Mouse (Mus musculus) cortical plate, adult 2 months (tissue): ENCODE results near the gene Agpat3.

Experiments
- CTCF ChIP-seq: fragments of 200-500 bp; IDR thresholded peaks from 2 replicates; pipeline ENCODE4 v1.5.1; 2011; ENCODE audit warnings: mild to moderate bottlenecking, control low read depth, low read length; ENCODE audit not compliant: insufficient read depth; ENCODE audit errors: extremely low read depth
- POLR2A ChIP-seq: fragments of 200-500 bp; IDR thresholded peaks from 2 replicates; pipeline ENCODE4 v1.6.1; 2011; ENCODE audit warnings: mild to moderate bottlenecking, low read length, control low read depth; ENCODE audit not compliant: insufficient read depth; ENCODE audit errors: extremely low read depth

DNA sequence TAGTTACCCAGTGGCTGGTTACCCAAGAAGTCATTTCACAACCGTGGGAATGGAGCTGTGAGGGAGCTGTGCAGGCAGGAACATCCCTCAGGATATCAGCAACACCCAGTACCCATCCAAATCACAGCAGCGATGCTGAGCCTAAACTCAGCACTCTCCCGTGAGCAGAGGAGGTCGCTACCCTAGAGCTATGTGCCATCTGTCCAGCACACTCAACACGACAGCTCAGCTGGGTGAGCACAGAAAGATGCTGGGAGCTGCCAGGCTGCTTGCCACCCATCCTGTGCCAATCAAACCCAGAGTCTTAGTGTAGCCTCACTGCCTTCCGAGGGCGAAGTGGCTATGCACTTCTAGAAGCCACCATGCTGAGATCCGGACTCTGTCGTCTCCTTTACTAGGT lies 32.3 kb downstream of the Agpat3 start:
- no peak for TF ChIP-seq CTCF
- TF ChIP-seq POLR2A, result no peak
